Mouse (Mus musculus) forelimb bud, embryonic 11.5 days (tissue): Measurements from ENCODE around the gene Zglp1.

Source experiments
- DNase-seq: peaks from one replicate; pipeline ENCODE4 v3.0.0-alpha.2; 2012; ENCODE audit warnings: low read depth, low spot score

Zglp1 gene

DNA sequence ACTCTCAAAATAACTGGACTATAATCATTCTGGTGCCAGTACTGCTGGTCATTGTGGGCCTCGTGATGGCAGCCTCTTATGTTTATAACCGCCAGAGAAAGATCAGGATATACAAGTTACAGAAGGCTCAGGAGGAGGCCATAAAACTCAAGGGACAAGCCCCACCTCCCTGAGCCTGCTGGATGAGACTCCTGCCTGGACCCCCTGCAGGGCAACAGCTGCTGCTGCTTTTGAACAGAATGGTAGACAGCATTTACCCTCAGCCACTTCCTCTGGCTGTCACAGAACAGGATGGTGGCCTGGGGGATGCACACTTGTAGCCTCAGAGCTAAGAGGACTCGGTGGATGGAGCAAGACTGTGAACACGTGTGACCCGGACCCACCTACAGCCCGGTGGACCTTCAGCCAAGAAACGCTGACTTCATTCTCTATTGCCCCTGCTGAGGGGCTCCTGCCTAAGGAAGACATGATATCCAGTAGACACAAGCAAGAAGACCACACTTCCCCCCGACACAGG is 39.1 kb downstream of the Zglp1 start:
- DNase-seq, result no peak

DNA sequence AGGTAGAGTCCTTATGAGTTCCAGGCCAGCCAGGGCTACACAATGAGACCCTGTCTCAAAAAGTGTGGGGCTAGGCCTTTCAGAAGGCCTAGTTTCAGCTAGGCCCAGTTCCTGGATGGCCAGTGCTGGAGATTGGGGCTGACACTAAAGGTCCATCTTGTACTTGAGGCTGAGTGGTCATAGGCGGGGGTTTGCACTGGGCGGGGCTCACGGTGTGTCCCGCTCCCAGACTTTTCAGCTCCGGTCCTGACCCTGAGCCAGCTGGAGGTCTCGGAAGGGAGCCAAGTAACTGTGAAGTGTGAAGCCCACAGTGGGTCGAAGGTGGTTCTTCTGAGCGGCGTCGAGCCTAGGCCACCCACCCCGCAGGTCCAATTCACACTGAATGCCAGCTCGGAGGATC is 40.0 kb downstream of the Zglp1 start:
- DNase-seq, result no peak

DNA sequence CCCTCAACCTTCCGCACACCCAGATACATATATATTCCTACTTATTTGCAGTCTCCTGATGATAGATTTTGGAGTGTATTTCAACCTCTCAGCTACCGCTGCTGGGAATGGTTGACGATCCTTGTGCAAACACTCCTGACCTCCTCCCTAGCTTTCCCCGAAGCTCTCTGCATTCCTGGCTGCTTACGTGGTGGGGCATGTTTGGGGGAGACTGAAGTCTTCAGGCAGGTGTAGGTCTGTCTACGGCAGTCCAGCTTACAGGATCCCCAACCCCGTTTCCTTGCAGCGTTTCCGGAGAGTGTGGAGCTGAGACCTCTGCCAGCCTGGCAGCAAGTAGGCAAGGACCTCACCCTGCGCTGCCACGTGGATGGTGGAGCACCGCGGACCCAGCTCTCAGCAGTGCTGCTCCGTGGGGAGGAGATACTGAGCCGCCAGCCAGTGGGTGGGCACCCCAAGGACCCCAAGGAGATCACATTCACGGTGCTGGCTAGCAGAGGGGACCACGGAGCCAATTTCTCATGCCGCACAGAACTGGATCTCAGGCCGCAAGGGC is 41.6 kb downstream of the Zglp1 start:
- DNase-seq, result no peak

DNA sequence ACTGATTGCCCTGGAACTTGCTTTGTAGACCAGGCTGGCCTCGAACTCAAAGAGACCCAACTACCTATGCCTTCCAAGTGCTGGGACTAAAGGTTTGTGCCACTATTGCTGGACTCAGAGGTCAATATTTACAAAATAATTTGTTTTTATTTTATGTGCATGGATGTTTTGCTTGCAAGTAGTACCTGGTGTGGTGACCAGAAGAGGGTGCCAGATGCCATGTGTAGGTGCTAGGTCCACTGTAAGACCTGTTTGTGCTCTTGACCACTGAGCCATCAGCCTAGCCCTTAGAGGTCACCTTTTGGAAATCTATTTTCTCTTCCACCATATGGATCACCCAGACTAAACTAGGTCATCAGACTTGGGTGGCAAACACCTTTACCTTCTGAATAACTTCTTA is 44.2 kb downstream of the Zglp1 start:
- DNase-seq, result no peak

DNA sequence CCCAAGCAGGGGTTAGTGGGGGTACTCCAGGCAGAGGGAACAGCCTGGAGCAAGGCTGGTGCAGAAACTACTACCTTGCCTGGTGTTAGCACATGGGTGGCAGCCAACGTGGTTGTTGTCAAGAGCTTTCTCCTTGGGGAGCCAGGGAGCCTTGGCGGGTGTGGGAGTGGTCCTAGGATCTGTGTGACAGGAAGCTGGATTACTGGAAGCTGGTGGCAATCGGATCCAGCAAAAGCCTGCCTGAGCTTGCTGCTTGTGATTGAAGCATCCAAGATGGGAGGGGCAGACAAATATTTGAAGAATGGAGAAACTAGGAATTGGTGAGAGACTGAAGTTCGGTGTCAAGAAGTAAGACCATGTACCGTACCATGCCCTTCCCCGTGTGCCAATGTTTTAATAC is 44.6 kb downstream of the Zglp1 start:
- no peak for DNase-seq

DNA sequence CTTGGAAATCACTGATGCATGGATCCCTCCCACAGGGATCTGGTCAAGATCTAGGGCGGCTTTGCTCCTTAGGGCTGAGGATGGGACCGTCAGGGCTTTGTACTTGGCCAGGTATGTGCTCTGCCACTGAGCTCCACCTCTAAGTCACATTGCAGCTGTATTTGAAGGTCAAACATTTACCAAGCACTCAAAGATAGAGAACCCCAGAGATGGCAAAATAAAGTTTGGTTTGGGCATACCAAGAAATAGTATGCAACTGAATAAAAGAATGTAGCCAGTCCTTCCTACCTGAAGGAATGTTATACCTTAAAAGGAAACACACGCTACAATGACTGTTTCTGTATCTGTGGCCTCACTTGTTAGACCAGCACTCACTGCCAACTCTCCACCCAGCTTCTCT is 45.5 kb downstream of the Zglp1 start:
- no peak for DNase-seq

DNA sequence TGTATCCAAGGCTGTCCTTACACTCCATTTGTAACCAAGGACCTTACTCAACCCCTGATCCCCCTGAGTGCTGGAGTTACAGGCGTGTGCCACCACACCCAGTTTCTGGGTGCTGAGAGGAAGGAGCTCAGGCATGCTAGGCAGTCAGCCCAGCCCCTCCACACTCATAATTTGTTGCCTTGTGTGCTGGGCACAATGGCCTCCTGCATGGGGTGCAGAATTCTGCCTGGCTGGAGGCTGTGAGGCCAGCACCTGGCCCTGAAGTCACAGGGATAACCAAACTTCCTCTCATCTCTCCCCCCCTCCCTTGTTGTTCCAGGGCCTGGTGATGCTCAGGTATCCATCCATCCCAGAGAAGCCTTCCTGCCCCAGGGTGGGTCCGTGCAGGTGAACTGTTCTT is 48.3 kb downstream of the Zglp1 start:
- DNase-seq, result no peak

DNA sequence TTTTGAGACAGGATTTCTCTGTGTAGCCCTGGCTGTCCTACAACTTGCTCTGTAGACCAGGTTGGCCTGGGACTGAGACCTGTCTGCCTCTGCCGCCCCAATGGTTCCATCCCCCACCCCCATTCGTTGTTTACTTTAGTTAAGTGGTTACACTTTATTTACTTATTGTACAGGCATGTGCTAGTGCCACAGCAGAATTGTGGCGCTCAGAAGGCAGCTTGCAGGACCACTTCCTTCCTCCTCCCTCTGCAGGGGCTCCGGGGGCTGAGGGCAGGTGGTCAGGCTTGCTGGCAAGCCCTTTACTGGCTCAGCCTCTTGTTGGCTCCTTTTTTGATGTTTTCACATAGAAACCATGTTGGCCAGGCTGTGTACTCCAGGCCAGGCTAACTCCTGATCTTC is 49.7 kb downstream of the Zglp1 start:
- no peak for DNase-seq

DNA sequence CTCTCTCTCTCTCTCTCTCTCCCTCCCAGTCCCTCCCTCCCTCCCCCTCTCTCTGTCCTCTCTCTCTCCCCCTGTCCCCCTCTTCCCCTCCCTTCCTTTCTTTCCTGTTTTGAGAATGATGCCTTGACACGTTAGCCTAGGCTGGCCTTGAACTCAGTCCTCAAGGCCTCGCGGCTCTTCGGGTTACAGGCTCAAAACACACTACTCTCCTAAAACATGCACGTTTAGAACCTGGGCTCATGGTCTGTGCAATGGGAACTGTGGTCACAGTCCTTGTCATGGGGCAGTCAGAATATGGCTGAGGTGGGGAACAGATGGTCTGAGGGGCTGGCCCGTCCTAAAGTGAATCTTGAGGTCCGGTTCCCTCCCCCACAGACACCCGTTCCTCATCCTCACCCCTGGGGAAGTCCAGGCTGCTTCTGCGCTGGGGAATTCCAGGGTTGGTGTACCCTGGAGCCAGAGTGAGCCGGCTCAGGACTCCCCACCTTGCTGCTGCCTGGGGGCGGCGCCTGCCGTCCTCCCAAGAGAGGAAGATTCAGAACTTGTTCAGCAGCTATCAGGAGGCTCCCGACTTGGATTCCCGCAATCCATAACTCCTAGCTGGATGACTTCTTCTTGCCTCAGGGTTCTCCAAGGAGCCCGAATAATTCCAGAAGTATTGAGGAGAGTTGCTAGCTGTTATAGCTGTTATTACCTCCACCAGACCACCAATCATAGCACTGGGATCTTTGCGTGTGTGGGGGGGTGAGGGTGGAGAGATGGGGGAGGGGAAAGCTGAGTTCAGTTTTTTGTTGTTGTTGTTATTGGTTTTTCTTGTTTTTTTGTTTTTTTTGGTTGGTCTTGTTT is 50.3 kb downstream of the Zglp1 start:
- no peak for DNase-seq

DNA sequence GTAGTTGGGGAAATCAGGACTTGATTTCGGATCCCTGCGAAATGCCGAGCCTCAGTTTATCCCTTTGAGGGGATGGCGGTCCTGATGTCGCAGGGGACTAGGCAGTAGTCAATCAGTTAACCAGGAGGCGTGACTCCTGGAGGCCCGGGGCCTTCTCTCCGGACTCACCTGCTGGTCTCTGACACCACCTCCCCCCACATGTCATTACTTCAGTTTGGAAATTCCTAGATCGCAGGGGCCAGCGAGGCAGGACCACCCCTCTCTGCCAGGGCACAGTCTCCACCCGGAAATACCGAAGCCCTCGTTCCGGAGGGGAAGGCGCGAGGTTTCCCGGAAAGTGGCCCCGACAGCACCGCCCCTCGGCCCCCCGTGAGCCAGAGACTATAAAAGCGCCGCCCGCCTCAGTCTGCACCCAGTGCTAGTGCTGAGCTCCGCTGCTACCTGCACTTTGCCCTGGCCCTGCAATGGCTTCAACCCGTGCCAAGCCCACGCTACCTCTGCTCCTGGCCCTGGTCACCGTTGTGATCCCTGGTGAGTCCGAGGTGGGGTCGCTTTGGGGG is 51.2 kb downstream of the Zglp1 start, which contains the start of gene Icam1:
Gene Icam1, plus strand, starts transcription at position 415 of the 560 bp plus-strand sequence.
- no peak for DNase-seq

DNA sequence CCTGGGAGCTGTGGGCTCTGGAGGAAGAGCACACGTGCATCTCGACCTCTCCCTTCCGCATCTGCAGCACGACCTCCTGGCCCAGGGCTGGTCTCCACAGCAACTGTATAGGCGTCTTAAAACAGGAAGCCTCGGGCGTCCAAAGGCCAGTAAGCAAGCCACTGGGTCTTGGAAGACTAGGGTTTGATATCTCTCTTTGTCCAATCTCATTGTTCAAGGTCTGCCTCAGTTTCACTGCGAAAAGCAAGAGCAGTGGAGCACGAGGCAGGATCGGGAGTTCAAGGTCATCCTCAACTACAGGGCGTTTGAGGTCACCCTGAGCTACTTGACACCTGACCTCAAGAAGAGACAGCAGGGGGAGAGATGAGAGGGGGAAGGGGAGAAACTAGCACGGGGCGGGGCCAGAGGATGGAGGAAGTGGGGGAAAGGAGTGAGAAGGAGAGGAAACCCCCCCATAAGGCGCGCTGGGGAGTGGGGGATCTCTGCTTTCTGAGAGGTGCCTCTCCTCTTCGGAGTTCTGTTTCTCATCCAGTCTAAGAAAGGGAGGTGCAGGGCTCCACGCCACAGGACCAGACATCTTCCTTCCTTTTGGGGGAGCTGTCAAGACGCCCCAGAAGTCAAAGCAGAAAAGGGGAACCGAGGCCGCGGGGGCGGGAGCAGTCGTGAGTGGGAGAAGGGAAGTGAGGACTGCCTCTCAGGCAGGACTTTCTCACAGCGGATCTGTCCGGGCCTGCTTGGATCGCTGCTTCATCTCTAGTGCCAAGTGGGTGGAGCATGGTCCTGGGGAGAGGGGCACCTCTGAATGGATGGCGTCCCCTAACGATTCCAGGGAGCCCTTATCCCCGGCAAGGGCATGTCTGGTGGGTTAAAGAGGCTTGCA is 52.0 kb downstream of the Zglp1 start:
- DNase-seq, result no peak
